Mouse (Mus musculus) myocyte (in vitro differentiated cells): ENCODE measurements at regions not wholly inside any gene's neighbourhood (a gene's known extent, or its start where the extent isn't known, plus 50 kb on each side); places are given as distances from the start of the nearest gene placed in this dataset.

ENCODE experiments used
- POLR2A ChIP-seq: IDR thresholded peaks from one replicate; pipeline ENCODE4 v1.6.1; 2011; ENCODE audit warnings: low read depth, mild to moderate bottlenecking, control low read depth, moderate library complexity; ENCODE audit not compliant: insufficient read length
- POLR2AphosphoS2 ChIP-seq: IDR thresholded peaks from one replicate; pipeline ENCODE4 v1.6.1; 2011; ENCODE audit warnings: low read depth, control low read depth; ENCODE audit not compliant: insufficient read length
- TCF12 ChIP-seq: IDR thresholded peaks from one replicate; pipeline ENCODE4 v1.6.1; 2011; ENCODE audit warnings: mild to moderate bottlenecking, control low read depth; ENCODE audit not compliant: poor library complexity, insufficient read depth, severe bottlenecking
- TCF3 ChIP-seq: IDR thresholded peaks from one replicate; pipeline ENCODE4 v1.6.1; 2011; ENCODE audit warnings: low read depth, control low read depth; ENCODE audit not compliant: insufficient read length
- USF1 ChIP-seq: IDR thresholded peaks from one replicate; pipeline ENCODE4 v1.6.1; 2011; ENCODE audit warnings: low read depth, mild to moderate bottlenecking, control low read depth, moderate library complexity

GRCm38 (mm10) chr7:79201246-79201645, 52.4 kb upstream of the Mfge8 start:
- no peak for TF ChIP-seq POLR2AphosphoS2
- TF ChIP-seq TCF12 = no peak
- no peak for TF ChIP-seq POLR2A
- TF ChIP-seq TCF3 = no peak
- no peak for TF ChIP-seq USF1
